Mouse (Mus musculus) C2C12 (cell line): Measurements from ENCODE around the gene Pdzd2.

Experiments used
- CTCF ChIP-seq: IDR thresholded peaks from one replicate; pipeline ENCODE4 v1.5.1; 2011; ENCODE audit not compliant: control insufficient read depth, insufficient read depth, insufficient read length
- MYOG ChIP-seq: IDR thresholded peaks from one replicate; pipeline ENCODE4 v1.6.1; 2011; ENCODE audit not compliant: control insufficient read depth, insufficient read length; ENCODE audit errors: extremely low read depth
- USF1 ChIP-seq: IDR thresholded peaks from one replicate; pipeline ENCODE4 v1.6.1; 2011; ENCODE audit warnings: low read depth, mild to moderate bottlenecking, control low read depth, moderate library complexity

- TF ChIP-seq MYOG (no peak), CTCF (no peak), USF1 (no peak)
These were observed 372.2 kb downstream of the Pdzd2 start for GRCm38 (mm10) chr15:12367306-12368080.
